Mouse (Mus musculus) kidney, adult 18-20 months (tissue): ENCODE measurements around the gene Inafm1.
"Not testable (repeated sequence)": the region's sequence is repeated elsewhere in the genome, so short reads cannot be mapped to it uniquely, and the experiment has no call there.

Experiments
- DNase-seq: peaks from one replicate; pipeline ENCODE4 v3.0.0; 2021

The Inafm1 gene

DNA sequence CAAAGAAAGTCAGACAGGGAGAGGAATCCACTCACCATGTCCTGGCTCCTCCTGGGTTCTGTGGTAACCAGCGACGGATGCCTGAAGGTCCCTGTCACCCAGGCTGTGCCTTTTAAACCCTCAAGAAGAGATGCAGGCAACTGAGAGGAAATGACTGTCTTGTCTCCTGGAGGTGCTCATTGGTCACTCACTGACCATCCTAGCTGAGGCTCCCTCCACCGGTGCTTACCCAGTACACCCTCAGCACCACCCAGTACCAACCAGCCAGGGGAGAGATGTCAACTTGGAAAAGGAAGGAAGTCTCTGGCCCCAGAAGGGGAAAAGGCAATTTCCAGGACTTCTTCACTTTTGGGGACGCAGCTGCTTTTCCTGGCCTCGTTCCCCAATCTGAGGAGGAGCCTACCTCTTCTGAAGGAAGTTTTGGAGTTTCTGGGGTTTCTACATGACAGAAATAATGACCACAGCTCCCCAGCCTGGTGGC is 14.3 kb downstream of the Inafm1 start, which contains the start of gene C5ar1:
Gene C5ar1, minus strand, starts transcription at position 431 of the 481 bp plus-strand sequence.
- no peak for DNase-seq

DNA sequence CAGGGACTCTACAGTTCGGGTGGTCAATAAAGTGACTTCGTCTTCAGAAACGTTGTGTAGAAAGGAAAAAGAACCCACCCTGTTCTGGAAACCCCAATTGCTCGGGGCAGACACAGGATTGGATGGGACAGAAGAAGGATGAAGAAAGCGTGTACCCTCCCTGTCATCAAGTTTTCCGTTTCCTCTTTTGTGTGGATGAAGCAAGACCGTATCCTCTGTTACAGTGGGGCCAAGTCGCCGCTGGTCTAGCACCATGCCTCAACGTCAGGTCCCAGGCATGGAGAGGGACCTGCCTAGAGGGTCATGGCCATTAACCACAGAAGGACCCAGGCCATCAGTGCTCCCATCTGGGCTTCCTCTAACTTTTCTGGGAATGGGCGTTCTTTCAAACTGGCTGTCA is 15.6 kb downstream of the Inafm1 start:
- no peak for DNase-seq

DNA sequence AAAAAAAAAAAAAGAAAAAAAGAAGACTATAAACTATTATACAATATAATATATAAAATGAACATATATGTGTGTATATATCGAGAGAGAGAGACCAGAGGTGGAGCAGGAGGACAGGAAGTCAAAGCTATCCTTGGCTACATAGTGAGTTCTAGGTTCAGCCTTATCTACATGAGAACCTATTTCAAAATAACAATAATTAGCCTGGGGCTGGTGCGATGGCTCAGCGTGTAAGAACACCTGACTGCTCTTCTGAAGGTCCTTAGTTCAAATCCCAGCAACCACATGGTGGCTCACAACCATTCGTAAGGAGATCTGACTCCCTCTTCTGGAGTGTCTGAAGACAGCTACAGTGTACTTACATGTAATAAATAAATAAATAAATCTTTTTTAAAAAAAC is 17.5 kb downstream of the Inafm1 start:
- not testable (repeated sequence) for DNase-seq

GRCm38 (mm10) chr7:16254195-16254594 is 19.2 kb downstream of the Inafm1 start:
- no peak for DNase-seq

- no peak for DNase-seq
Measured at GRCm38 (mm10) chr7:16250687-16251086, 22.7 kb downstream of the Inafm1 start.

DNA sequence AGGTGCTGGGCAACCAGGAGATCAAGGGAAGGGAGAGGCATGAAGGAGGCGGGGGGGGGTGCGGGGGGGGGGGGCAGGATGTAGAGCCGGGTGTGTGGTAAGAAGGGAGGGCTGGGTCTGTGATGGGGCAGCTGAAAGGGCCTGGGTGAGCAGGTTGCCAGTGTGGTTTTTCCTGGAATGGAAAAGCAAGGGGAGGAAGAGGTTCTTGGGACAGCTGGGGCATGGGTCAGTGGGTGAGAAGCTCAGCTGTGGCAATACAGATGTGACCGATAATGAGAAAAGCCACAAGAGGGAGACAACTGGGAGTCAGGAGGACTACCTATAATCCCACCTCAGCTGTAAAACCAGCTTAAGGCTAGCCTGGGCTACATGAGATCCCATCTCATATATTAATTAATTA is 27.5 kb downstream of the Inafm1 start:
- no peak for DNase-seq

DNA sequence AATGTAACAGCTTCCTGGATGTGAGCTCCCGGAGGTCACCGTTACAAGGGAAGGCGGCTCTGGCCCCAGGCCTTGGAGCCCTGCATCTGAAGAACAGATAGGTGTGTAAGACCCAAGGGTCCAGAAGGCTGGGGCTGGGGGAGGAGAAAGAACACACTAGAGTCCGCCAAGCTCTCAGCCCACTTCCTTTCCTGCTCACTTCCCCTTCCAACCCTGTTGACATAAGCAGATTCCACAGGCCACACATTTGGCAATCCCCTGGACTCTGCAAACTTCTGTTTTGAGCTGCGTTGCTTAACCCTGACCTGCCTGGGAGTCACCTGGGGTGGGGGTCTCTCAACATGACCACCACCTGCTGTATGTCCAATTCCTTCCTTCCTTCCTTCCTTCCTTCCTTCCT is 29.4 kb downstream of the Inafm1 start, which contains the start of gene C5ar2:
Gene C5ar2, minus strand, starts transcription at position 88 of the 400 bp plus-strand sequence.
- no peak for DNase-seq

GRCm38 (mm10) chr7:16242198-16242597 is 31.2 kb downstream of the Inafm1 start:
- no peak for DNase-seq

DNA sequence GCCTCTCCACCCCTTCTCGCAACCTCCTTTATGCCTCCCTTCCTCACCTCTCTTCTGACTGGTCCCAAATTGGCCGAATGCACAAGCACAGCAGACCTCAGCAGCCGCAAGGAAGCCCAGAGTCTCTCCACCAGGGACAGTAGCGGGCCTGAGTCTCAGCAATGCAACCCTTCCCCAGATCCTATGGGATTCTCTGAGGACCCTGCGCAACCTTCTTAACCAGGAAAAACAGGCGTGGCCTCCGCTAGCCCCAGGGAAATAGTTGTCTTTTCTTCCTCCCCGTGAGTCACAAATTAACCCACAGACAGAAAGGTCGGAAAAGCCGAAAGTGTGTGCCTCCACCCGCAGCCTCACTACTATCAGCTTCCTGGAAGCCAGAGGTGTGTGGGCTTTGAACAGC is 31.6 kb downstream of the Inafm1 start:
- DNase-seq = no peak

DNA sequence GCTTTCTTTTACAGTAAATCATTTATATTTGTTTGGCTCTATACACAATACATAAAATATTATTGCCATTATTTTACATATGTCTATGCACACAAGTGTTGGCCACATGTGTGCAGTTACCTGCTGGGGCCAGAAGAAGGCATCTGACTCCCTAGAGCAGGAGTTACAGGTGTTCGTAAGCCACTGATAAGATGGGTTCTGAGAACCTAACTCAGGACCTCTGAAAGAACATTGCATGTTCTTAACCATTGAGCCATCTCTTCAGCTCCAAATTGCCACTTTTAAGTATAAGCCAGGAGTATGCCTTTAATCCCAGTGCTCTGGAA is 32.5 kb downstream of the Inafm1 start:
- no peak for DNase-seq

DNA sequence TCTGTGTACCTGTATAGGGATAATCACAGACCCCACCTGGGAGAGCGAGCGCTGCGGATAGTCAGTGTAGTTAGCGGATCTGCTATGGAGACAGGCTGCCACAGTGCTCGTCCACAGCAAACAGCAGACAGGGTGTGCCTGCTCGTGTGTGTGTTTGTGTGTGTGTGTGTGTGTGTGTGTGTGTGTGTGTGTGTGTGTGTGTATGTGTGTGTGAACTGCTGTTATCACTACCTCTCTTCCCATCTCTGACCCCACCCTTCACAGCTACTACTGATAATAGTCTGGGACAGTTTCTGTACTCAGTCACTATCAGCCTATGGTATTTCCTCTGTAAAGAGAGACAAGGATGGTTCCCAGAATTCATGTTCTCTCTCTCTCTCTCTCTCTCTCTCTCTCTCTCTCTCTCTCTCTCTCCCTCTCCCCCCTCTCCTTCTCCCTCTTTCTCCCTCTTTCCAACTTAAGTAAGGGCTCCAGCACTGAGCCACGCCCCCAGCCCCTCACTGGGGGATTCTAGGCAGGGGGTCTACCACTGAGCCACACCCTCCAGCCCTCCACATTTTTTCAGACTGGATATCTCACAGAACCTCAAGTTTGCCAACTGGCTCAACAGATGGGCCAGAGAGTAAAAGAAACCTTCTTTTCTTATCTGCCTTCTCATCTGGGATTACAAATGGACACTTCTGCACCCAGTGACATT is 33.0 kb downstream of the Inafm1 start:
- no peak for DNase-seq

DNA sequence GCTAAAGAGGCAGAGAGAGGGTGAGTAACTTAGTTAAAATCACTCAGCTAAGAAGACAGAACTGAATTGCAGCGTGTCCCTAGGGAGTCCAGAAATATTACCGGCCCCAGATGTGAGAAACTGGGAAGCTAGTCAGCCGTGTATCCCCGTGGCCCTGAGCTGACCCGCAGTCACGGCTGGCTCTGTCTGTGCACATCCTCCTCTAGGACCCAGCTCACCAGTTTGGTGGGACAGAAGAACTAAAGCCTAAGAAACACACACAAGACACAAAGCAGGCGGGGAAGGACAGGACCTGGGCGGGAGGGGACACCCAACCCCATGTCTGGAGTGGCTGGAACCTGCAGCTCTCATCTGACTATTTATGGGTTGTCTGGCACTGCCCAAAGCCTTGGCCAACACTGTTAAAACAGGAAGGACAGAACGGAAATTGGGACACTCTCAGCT is 33.8 kb downstream of the Inafm1 start:
- no peak for DNase-seq

GRCm38 (mm10) chr7:16229869-16230268 is 43.5 kb downstream of the Inafm1 start:
- DNase-seq = peak; percentile 68
